In the genomic region with DNA sequence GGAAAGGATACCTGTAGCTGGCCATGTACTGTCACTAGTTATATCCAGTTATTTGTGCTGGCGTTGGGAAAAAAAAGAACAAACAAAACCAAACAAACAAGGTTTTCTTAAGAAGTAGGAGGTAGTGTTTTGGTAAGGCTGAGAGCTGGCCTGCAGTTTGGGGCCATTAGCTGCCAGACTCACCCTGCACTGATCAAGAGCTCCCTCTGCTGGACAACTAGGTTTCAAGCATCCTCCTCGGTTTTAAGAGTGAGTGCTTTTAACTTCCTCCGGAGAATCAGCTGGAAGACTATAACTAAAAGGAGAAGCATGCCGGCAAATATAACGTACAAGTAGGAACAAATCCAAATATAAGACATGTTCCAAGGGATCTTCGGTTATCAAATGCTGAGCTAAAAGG, we compare ENCODE assay signal across 9 mouse cellular contexts. TPM values are rescaled to one million over a fixed set of nuclear protein-coding genes. Genes with fewer than 3 reads are reported as not detected.
DNase-seq lines count a peak whose midpoint lies in the region; ATAC-seq and TF ChIP-seq lines count a peak whose summit lies in the region.
"Had no signal": no experiment of that assay in that cellular context is flagged by ENCODE, and none has a peak within 500 bp of the region (broad histone marks: within the 10 kb centered on the region; RNA-seq: fewer than 3 reads in every experiment).

No protein-coding gene starts in this region.

- H3K4me2 ChIP-seq in intestine, postnatal 0 days (replicated peaks; ENCODE audit: low read depth), result no peak overlapping the region
- no peak overlapping the region for H3K4me2 ChIP-seq in intestine, embryonic 16.5 days (ENCODE audit: low read depth, low read length)
- H3K4me2 ChIP-seq in forebrain, postnatal 0 days (ENCODE audit: low read depth), result no peak overlapping the region
- H3K4me2 ChIP-seq: embryonic facial prominence, embryonic 15.5 days had no signal

- H3K27me3 ChIP-seq in intestine, postnatal 0 days (replicated peaks; ENCODE audit: control insufficient read depth, insufficient read depth, low read length), result no peaks in the 10 kb centered on the region
- H3K27me3 ChIP-seq in intestine, embryonic 16.5 days (replicated peaks; ENCODE audit: control insufficient read depth, insufficient read depth, low read length), result no peaks in the 10 kb centered on the region
- H3K27me3 ChIP-seq in G1E (ENCODE audit: insufficient read depth, low read length), result no peaks in the 10 kb centered on the region
- no peaks in the 10 kb centered on the region for H3K27me3 ChIP-seq in forebrain, postnatal 0 days (ENCODE audit: insufficient read depth, low read length)
- H3K27me3 ChIP-seq: embryonic facial prominence, embryonic 15.5 days had no signal

- no peak overlapping the region for H3K4me3 ChIP-seq in intestine, postnatal 0 days (ENCODE audit: low read depth, low read length)
- no peak overlapping the region for H3K4me3 ChIP-seq in intestine, embryonic 16.5 days (ENCODE audit: low read length)
- H3K4me3 ChIP-seq in G1E (ENCODE audit: low read depth, low read length), result no peak overlapping the region
- H3K4me3 ChIP-seq in forebrain, postnatal 0 days (ENCODE audit: low read depth, low read length), result no peak overlapping the region
- H3K4me3 ChIP-seq: embryonic facial prominence, embryonic 15.5 days had no signal

- H3K9ac ChIP-seq in intestine, postnatal 0 days (ENCODE audit: low read depth, low read length), result no peak overlapping the region
- no peak overlapping the region for H3K9ac ChIP-seq in intestine, embryonic 16.5 days (ENCODE audit: low read depth, low read length)
- no peak overlapping the region for H3K9ac ChIP-seq in forebrain, postnatal 0 days
- H3K9ac ChIP-seq: embryonic facial prominence, embryonic 15.5 days had no signal

- H3K36me3 ChIP-seq in intestine, postnatal 0 days (ENCODE audit: control insufficient read depth, insufficient read depth), result no peaks in the 10 kb centered on the region
- H3K36me3 ChIP-seq in intestine, embryonic 16.5 days (ENCODE audit: control insufficient read depth, insufficient read depth, low read length), result no peaks in the 10 kb centered on the region
- no peaks in the 10 kb centered on the region for H3K36me3 ChIP-seq in G1E (replicated peaks)
- no peaks in the 10 kb centered on the region for H3K36me3 ChIP-seq in forebrain, postnatal 0 days (ENCODE audit: insufficient read depth)
- H3K36me3 ChIP-seq: embryonic facial prominence, embryonic 15.5 days had no signal

- DNase-seq in G1E (ENCODE audit: low spot score), result peak; percentile 27
- DNase-seq in cerebellum, adult 11-12 months, result peak; percentile 16
- peak; percentile 68 for DNase-seq in forebrain, postnatal 0 days
- DNase-seq in large intestine, adult 2 months (ENCODE audit: low read depth, low spot score), result peak; percentile 3
- peak; percentile 61 for DNase-seq in lung, postnatal 14 days
- DNase-seq in spleen, postnatal 4 days (ENCODE audit: low spot score in 2 of 2), result peak; percentile 16 to 69

- TF ChIP-seq CTCF in intestine, postnatal 0 days (IDR thresholded peaks at IDR 0.05; ENCODE audit: low read depth), result peak; percentile 84
- TF ChIP-seq CTCF in G1E (IDR thresholded peaks at IDR 0.05; ENCODE audit: low read depth, low read length), result peak; percentile 30; the same call in 1 of the 2 replicates
- peak; percentile 70 for TF ChIP-seq CTCF in forebrain, postnatal 0 days (IDR thresholded peaks at IDR 0.05; ENCODE audit: low read depth)

- H3K27ac ChIP-seq in intestine, postnatal 0 days (ENCODE audit: low read depth, low read length), result no peak overlapping the region
- no peak overlapping the region for H3K27ac ChIP-seq in intestine, embryonic 16.5 days (ENCODE audit: low read length)
- H3K27ac ChIP-seq in forebrain, postnatal 0 days (ENCODE audit: low read depth, low read length), result no peak overlapping the region
- H3K27ac ChIP-seq: embryonic facial prominence, embryonic 15.5 days had no signal

- WGBS in intestine, postnatal 0 days, result 21% methylated on average over 6 of the region's 6 CpGs
- WGBS in intestine, embryonic 16.5 days, result 11% methylated on average over 6 of the region's 6 CpGs
- 25% methylated on average over 6 of the region's 6 CpGs for WGBS in forebrain, postnatal 0 days
- 12% methylated on average over 6 of the region's 6 CpGs for WGBS in large intestine, adult 2 months

- H3K9me3 ChIP-seq in intestine, postnatal 0 days (ENCODE audit: control insufficient read depth), result no peaks in the 10 kb centered on the region
- no peaks in the 10 kb centered on the region for H3K9me3 ChIP-seq in intestine, embryonic 16.5 days (ENCODE audit: control insufficient read depth, low read length)
- H3K9me3 ChIP-seq in G1E (replicated peaks), result no peaks in the 10 kb centered on the region
- H3K9me3 ChIP-seq in forebrain, postnatal 0 days (ENCODE audit: low read length), result no peaks in the 10 kb centered on the region
- H3K9me3 ChIP-seq: embryonic facial prominence, embryonic 15.5 days had no signal

- H3K4me1 ChIP-seq in intestine, postnatal 0 days (replicated peaks; ENCODE audit: control insufficient read depth, insufficient read depth, low read length), result no peaks in the 10 kb centered on the region
- no peaks in the 10 kb centered on the region for H3K4me1 ChIP-seq in intestine, embryonic 16.5 days (ENCODE audit: control insufficient read depth, insufficient read depth, low read length)
- no peaks in the 10 kb centered on the region for H3K4me1 ChIP-seq in G1E (ENCODE audit: insufficient read depth, low read depth, low read length)
- no peaks in the 10 kb centered on the region for H3K4me1 ChIP-seq in forebrain, postnatal 0 days (ENCODE audit: insufficient read depth)
- H3K4me1 ChIP-seq: embryonic facial prominence, embryonic 15.5 days had no signal

- ATAC-seq in intestine, postnatal 0 days, result no peak
- ATAC-seq in intestine, embryonic 16.5 days, result no peak
- peak; percentile 49; the same call in 1 of the 2 replicates for ATAC-seq in G1E (ENCODE audit: extremely low read depth, insufficient number of reproducible peaks, low FRiP score, poor library complexity, severe bottlenecking)
- ATAC-seq in forebrain, postnatal 0 days, result peak; percentile 51; the same call in 1 of the 2 replicates

RNA-seq across cellular contexts. Expression of a gene that starts 19.8 kb away (rescaled TPM):
- not detected in 2 replicates for polyA plus RNA-seq in intestine, postnatal 0 days (2015; fragmentation: Nextera tagmentation; extraction: Ambion mirVana)
- polyA plus RNA-seq in intestine, embryonic 16.5 days (2015; fragmentation: Nextera tagmentation; extraction: Ambion mirVana), result not detected in 2 replicates
- total RNA-seq in G1E (2014; fragmentation: Nextera tagmentation) (not detected in 2 replicates), G1E (2017) (not detected in 2 replicates)
- not detected in 2 replicates for polyA plus RNA-seq in G1E (2012)
- not detected in 2 replicates for total RNA-seq in forebrain, postnatal 0 days (2014; rRNA removed)
- polyA plus RNA-seq in forebrain, postnatal 0 days (2015; fragmentation: Nextera tagmentation; extraction: Ambion mirVana), result not detected in 2 replicates
- not detected in 2 replicates for polyA plus RNA-seq in large intestine, adult 2 months (2012; rRNA removed)
- polyA plus RNA-seq: embryonic facial prominence, embryonic 15.5 days had no signal

Comparison
In these comparisons a context has a peak if more than half of its experiments do, and no peak if none do; other contexts are left out.
1. ATAC-seq: peak in G1E (single experiment) and forebrain, postnatal 0 days (single experiment); none in intestine, postnatal 0 days (single experiment) and intestine, embryonic 16.5 days (single experiment).
2. CTCF ChIP-seq: peak in every context shown above with its lines; median percentile 84 in intestine, postnatal 0 days; 70 in forebrain, postnatal 0 days; 30 in G1E.
3. DNase-seq: peak in every context shown above with its lines; median percentile 68 in forebrain, postnatal 0 days; 61 in lung, postnatal 14 days; 42 in spleen, postnatal 4 days; 27 in G1E; 16 in cerebellum, adult 11-12 months; 3 in large intestine, adult 2 months.